Mouse (Mus musculus): ENCODE results near the gene Coa6.

The Coa6 gene

DNA sequence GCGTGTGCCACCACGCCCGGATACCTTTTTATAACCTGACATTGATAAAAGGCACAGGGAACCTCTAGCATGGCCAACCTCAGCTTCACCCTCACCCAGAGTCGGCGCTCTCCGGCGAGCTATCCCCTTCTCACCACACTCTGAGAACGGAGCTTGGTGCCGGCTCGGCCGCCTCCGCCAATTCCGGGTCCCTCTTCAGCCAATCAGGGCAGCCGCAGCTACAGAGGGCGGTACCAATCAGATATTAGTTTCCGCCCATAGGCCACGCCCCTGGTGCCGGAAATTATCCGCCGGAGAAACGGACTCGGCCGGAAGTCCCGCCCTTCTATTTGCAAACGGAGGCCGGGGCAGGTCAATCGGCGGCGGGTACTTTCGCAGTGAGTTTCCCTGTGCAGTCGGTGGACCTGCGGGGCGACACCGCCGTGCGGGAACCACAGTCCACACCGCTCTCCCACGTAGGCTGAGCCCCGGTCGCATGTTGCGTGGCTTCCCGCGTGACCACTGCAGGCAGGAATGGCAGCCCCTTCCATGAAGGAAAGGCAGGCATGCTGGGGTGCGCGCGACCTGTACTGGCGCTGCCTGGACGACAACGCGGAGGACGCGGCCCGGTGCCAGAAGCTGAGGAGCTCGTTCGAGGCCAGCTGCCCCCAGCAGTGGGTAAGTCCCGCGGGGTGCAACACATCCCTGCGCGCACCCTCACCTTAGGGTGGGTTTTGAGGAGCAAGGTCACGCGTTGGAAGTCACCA lies at the start of gene Coa6:
Coa6 (plus strand) TSS at position 342 of the 746 bp plus-strand sequence.
- peak; percentile 97 for DNase-seq (ENCODE audit: low spot score)

DNA sequence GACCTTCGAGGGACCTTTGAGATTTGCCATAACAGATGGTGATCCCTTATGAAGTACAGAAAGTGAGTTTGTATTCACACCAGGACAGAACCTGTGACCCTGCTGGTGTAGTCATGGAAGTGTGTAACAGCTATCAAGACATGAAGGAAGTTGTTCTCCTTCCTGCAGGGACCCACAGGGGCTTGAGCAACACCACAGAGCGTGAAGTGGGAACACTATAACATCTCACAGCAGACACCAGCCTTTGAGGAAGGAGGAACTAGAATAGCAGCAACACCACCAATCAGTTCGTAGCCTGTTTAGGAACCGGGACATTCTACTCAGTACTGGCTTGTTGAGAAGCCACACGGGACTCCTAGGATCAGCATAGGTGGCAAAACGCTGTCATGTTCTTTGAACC lies 42.7 kb upstream of the Coa6 start:
- no peak for DNase-seq (ENCODE audit: low spot score)

DNA sequence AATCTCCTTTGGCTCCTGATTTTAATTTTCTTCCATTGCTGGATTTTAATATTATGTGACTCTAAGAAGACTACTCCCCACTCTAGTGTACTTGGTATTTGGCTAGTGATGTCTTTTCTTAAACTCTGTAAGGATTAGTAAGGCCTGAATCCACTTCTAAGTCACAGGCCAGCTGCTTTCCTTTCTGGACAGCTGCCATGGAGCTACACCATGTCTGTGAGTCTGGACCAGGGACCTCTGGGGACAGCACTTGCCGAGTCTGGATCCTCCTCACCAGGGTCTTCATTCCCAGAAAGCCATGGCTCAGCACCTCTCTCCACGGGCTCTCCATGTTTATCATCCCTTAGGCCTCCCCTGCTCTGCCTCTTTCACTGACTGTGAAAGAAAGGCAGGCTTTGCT lies 42.2 kb upstream of the Coa6 start:
- no peak for DNase-seq (ENCODE audit: low spot score)

DNA sequence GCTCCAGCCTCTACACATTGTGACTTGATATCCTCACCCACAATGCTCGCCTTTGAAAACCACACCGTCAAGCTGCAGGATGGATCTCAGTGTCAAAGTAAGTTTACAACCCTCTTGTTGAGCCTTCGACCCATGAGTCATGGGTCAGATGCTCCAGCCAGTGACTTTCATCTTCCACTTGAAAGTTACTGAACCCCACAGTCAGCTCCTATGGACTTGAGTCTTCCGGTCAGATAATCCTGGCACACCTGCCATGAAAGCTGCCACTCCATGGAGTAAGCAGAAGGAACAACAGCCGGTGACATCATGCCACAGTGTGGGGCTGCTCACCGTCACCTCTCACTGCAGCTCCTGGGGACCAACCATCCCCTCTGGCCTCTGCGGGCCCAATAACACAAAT lies 41.0 kb upstream of the Coa6 start:
- DNase-seq (ENCODE audit: low spot score) = no peak

DNA sequence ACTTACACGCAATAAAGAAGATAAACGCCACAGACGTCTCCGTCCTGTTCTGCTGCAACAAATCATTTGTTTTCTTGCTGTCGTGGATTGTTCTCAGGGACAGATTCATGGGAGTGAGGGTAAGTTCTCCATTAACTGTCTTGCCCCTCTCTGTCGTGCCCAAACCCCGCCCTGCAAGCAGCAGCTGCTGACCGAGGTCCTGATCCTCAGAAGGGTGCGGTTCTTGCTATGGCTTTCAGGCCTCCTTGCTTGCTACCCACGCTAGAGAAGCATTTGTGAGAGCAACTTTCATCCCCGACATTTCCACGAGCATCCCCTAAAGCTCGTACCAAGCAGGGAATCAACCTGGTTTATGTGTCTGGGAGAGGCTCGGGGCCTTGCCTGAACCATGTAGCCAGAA lies 40.1 kb upstream of the Coa6 start:
- DNase-seq (ENCODE audit: low spot score) = peak; percentile 54

DNA sequence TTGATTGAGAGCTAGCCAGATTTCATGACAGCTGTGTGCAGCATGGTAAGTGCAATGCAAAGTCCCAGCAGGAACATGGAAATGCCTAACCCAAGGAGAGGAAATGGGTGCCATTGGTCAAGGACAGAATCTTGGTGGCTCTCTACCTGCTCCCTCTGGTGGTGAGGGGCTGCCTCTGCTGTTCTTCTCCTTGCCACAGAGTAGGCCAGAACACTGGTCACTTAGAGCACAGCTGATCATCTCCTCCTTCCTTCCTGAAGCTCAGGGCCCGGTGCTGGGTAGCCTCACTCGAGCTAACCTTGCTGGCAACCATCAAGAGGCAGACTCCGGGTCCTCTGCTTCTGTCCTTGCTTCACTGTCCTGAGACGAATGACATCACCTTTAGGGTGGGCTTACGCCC lies 39.6 kb upstream of the Coa6 start:
- peak; percentile 58 for DNase-seq (ENCODE audit: low spot score)

DNA sequence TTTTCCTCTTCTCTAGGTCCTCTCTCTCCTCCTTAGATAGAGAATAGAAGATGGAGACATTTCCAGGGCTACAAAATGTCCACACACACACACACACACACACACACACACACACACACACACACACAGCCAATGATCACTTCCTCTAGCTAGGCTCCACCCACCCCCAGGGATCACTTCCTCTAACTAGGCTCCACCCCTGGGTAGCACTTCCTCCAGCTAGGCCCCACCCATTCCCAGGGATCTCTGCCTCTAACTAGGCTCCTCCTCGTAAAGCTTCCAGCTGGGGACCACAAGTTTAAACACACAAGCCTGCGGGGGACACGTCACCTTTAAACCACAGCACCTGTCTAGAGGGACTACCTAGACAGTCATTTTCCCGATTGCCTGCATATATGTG lies 34.7 kb upstream of the Coa6 start:
- DNase-seq (ENCODE audit: low spot score) = no peak

DNA sequence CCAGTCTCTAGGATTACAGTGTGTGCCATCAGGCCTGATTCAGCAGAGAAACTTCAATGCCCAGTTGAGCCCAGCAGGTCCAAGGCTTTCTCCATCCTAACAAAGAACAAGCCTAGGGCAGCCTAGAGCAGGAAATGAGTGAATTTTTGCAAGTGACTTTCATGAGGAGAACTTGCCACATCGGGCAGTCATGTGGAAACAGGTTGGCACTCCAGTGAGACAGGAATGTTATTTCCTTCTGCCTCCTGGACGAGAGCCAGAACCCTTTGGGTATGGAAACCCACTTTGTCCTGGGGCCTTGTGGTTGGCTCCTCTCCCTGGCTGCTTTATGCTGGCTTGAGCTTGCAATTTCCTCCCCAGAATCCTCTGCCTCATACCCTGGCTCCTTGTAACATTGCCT lies 30.8 kb upstream of the Coa6 start:
- no peak for DNase-seq (ENCODE audit: low spot score)

DNA sequence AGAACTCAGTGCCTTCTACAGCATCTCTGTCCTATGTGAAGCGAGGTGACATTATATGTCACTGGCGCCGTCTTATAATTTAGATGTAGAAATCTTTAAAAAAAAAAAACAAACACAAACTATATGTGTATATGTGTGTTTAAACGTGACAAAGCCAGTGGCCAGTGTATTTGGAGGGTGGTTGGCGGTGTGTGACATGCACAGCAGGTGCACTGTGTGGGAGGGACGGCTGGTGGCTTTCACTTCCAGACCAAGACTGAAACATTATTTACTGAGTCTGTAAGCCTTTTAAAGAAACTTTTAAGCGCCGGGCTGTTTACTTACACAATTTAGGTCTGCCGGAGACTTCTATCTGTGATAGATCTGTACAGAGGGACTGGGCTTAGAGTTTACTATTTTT lies 26.9 kb upstream of the Coa6 start:
- DNase-seq (ENCODE audit: low spot score) = no peak

DNA sequence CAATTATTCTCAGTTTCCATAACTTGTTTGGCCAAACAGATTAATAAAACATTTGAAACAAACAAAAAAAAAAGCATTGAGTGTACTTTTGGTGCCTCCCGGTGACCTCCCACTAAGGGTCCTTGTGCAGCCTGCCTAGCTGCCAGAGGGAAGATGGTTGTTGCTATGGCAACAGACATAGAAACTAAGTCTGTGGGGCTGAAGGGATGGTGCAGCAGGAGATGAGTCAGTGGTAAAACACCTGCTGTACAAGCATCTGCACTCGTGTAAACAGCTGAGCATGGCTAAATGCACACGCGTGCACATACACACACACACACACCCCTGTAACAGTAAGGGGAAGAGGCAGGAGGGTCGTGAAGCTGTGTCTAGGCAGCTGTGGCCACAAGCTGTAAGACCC lies 26.4 kb upstream of the Coa6 start:
- DNase-seq (ENCODE audit: low spot score) = peak; percentile 53

DNA sequence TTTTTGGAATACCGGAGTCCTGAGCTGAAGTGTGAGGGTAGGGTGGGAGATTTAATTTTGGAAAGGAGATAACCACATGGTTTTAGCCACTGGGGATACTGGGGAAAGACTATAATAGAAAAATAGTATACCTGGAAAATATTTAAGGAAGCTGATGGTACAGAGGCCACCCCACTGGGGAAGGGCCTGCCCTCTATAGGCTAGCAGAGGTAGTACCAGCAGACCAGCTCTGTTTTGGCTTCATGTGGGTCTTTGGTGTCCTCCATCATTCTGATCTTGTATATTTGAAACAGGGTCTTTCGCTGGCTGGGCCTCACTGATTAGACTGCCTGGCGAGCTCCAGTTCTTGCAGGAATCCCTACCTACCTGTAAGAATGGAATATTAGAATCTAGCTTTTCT lies 24.0 kb upstream of the Coa6 start:
- DNase-seq (ENCODE audit: low spot score) = no peak

DNA sequence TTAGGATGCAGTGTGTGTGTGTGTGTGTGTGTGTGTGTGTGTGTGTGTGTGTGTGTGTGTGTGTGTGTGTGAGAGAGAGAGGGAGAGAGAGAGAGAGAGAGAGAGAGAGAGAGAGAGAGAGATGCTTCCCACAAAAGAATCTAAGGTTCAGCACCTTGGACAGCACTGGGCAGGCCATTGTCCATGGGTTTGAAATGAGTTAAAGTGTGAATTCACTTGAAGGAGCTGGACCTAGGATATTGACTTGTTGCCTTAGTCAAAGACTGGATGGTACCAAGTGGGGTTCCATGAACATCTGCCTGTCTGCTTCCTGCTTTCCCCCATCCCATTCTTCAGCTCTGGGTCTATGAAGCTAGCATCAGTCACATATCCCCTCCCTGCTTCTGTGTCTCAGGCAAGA lies 17.8 kb upstream of the Coa6 start:
- DNase-seq (ENCODE audit: low spot score) = peak; percentile 81

DNA sequence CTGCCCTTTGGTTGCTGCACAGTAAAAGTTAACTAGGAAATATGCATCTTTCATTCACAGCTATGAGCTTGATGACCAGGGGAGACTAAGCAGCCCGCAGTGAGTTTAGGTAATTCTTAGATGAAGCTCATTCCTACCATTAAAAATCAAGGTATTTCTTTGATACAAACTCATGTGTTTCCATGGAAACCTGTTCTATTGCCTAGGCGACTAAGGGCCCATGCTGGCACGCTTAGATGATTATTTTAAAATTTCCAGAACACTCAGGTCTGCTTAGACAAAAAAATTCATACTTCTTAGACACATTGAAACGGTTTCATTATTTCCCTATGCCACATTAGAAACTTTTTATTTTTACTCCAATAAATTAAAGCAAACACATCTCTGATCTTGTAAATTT lies 17.3 kb upstream of the Coa6 start:
- DNase-seq (ENCODE audit: low spot score) = no peak

DNA sequence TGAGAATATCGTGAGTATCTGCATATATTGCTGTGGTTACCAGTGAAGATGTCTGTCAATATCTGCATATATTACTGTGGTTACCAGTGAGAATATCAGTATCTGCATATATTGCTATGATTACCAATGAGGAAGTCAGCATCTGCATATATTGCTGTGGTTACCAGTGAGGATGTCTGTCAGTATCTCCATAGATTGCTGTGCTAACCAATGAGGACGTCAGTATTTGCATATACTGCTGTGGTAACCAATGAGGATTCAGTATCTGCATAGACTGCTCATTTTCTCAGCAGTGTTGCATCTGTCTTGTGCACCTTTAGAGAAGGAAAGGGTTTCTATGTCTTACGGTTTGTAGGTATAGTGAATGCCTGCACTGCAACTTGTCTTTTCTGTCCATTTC lies 1.5 kb upstream of the Coa6 start:
- DNase-seq (ENCODE audit: low spot score) = no peak

DNA sequence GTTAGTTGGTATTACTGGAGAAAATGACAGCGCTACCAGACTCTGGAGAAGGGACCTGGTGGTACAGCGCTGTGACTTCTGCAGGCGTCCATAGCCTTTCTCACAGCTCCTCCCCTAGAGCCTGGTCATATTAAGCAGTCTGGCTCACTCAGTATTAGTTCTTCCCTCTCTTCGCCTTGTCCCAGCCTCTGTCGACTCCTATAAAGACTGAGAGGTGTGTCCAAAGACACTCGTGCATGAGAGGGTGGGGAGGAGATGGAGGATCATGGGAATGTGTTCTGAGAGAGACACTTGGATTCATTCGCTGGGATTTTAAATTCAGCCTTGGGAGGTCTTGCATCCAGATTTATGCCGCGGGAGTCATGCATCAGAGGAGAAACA lies 595 bp downstream of the Coa6 start:
- DNase-seq (ENCODE audit: low spot score) = peak; percentile 15

DNA sequence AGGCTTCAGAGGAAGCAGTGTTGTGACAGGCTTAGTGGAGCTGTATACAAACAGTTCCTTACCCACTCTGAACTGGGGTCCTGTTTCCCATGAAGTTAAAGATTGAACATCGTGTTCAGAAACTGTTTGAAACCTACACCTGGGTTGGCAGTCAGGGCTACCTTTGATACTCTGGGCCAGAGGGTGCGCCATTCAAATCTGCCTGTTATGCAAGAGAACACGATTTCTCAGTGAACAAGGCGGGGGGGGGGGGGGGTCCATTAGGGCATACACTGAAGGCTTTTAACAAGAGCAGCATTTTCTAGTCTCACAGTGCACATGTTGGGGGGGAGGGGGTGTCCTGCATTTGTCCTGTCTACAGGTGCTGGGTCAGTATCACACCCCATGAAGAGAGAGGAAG lies 1.8 kb downstream of the Coa6 start:
- DNase-seq (ENCODE audit: low spot score) = no peak

DNA sequence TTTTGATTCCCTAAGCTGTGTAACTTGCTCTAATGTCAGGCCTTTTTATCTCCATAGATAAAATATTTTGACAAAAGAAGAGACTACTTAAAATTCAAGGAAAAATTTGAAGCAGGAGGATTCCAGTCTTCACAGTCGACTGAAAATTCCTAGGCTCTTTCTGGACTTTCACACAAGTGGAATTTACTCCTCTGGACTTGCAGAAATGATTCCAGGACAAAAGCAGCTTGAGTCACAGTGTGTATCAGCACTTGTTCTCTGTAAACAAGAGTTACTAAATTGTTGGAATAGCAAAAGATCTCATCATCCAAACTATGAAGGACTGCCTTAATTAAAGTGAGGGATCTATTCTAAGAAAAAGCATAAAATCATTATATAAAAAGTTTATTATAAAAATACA lies 2.6 kb downstream of the Coa6 start:
- DNase-seq (ENCODE audit: low spot score) = no peak

DNA sequence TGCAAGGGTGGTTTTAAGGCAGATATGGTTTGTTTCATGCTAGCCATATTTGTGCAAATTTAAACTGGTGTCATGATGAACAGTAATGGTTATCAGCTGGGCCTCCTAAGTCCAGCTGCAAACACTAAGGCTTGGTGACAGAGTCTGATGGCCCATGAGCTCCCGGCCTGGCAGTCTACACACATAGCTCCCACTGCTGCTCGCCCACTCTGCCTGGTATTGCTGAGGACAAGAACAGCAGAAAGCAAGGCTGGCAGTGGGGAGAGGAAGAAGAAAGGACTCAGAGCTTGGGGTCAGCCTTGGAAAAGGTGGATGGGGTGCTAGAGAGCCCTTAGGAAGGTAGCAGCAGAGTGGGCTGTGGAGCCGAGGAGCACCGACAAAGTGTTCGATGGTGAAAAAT lies 7.3 kb downstream of the Coa6 start:
- DNase-seq (ENCODE audit: low spot score) = no peak

DNA sequence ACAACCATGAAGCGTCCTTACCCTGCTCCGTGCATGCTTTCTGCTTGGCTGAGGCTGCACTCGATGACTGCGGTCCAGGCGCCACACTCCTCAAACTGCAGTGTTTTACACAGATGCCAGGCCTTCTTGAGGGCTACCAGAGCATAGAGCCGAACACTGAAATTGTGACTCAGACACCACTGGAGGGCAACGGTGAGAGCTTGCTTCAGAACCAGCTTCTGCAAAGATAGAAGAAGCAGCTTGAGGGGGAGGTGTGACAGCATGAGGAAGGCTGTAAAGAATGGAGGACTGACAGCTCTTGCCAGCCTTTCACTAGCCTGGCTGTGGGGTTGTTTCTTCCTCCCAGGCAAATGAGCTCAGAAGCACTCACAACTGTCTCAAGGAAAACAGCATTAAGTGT lies 11.5 kb downstream of the Coa6 start:
- DNase-seq (ENCODE audit: low spot score) = no peak

DNA sequence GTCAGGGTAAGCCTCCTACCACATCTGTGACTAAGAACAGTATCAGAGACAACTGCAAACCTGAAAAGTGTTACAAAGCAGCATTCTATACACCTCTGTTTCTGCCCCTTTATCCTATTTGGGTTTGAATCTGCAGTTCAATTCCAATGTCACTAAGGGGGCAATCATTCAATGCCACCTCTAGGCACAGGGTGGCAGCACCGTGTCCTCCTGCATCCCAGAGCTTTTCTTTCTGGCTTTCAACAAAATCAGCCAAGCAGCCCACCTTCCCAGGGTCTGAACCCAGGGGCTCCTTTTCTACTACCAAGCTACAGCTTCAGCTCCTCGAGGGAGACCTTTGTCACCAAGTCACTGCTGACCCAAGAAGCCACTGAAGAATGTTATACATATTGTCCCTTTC lies 16.6 kb downstream of the Coa6 start:
- DNase-seq (ENCODE audit: low spot score) = no peak

DNA sequence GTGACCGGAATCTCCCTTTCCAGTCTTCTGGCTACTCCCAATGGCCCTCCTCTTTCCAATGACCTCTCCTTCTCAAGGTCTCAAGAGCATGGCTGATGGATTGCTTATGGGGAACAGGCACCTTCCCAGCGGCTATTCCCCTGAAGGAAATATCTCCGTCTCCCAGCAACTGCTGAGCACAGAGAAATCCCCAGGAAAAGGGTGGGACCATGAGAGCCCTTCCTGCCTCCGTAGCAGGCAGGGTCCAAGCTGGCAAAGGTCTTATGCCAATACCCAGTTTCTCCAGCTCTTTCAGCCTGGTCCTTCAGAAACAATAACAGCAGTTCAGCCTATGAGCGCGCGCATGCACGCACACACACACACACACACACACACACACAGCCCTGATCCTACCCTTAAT lies 28.8 kb downstream of the Coa6 start:
- no peak for DNase-seq (ENCODE audit: low spot score)

DNA sequence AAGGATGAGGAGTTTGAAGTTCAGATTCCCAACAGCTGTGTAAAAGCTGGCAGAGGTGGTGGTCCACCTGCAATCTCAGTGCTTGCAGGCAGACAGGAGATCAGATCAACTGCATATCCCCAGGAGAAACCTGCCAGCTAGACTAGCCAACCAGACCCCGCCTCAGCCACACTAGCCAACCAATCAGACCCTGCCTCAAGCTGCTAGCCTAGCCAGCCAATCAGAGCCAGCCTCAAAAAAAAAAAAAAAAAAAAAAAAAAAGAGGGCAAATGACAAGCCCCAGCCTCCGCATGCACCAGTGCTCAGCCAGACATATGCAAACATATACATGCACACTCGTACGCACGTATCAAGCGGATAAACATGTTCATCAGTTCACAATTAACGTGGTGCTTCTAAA lies 33.1 kb downstream of the Coa6 start:
- peak; percentile 42 for DNase-seq (ENCODE audit: low spot score)

DNA sequence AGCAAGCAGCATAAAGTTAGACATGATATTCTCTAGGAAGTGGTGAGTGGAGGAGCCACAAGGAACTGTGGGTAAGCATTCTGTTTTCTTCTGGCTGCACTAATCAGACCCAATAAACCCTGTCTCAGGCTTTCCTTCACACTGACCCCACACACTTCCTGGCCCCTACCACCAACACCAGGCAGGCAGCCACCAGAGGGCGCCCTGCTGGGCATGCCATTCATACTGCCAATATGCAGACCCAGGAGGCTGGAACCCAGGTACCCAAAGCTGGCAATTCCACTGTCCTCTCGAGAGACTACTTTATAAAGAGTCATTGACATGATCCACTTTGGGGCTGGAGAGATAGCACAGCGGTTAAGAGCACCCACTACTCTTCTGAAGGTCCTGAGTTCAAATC lies 38.0 kb downstream of the Coa6 start:
- peak; percentile 50 for DNase-seq (ENCODE audit: low spot score)

DNA sequence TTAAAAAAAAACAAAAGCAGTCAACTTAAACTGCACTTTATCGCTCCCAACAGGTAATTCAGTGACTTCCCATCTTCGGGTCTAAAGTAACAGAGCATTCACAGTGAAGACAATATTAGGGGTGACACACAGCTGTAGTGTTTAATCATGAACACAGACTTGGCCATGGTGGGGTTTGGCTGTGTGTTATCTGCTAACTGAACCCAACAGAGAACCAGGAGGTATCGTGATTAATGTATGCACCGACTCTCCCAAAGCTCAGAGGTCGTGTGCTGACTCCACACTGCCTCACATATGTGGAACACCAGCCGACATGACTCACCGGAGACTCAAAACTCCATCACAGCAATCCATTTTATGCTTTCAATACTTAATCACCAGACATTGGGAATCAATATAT lies 39.4 kb downstream of the Coa6 start:
- DNase-seq (ENCODE audit: low spot score) = no peak

DNA sequence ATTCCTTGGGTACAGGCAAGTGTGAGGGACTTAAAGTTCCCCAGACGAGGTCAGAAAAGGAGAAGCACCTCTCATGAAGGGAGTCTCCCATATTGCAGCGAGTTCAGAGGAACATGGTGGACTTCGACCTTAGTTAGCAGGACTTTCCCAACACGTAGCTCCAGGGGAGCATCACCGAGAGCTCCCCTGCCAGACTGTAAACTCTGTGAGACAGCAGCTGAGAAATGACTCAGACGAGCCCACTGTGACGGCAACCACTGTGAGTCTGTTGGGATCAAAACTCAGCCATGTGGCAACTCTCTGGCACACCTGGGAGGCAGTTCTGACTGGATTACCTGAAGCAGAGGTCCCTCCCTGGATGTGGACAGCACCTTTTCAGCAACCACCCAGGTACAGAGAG lies 41.8 kb downstream of the Coa6 start:
- no peak for DNase-seq (ENCODE audit: low spot score)

Measured in embryo, embryonic 10 days (tissue).